Mouse (Mus musculus): ENCODE measurements around the gene Aktip.

DNA sequence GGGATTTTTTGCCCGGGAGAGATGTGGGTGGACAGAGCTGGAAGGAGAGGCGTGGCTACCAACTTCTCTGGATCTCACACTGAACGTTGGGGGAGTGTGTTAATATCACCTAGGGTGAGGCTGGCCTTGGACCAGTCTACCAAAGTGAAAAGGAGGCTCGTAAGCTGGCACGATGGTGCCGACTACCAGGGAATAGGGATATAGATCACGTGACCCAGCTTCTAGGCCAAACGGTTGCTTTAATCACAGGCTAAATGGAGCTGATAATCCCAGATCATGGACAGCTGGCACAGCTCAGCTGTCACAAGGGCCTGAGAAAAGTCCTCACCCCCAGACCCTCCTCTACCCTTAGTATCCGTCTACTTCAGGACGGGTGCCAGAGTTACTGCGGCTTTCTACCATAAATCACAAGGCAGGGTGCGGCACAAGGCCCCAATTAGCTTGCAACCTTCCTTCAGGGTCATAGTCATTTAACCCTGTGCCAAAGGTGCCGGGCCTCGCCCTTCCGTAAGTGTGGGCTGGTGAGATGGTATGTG, 51.1 kb downstream of the Aktip start:
- TF ChIP-seq E2F4 (IDR thresholded peaks at IDR 0.05; ENCODE audit: insufficient replicate concordance, low read depth, low read length), result no peak
- no peak for TF ChIP-seq CTCF (conservative IDR thresholded peaks at IDR 0.05 in 1 of 2, IDR thresholded peaks at IDR 0.05 in 1 of 2; ENCODE audit: low read depth in 2 of 2, low read length in 2 of 2)
- no peak for TF ChIP-seq USF1 (IDR thresholded peaks at IDR 0.05; ENCODE audit: low read depth, low read length)
- TF ChIP-seq SMC3 (IDR thresholded peaks at IDR 0.05; ENCODE audit: low read depth, low read length), result no peak
- no peak for TF ChIP-seq POLR2AphosphoS2 (IDR thresholded peaks at IDR 0.05; ENCODE audit: low read depth, low read length)
- no peak for TF ChIP-seq EP300 (IDR thresholded peaks at IDR 0.05; ENCODE audit: low read length)
- no peak for TF ChIP-seq POLR2A (IDR thresholded peaks at IDR 0.05; ENCODE audit: low read depth, low read length)
- TF ChIP-seq HCFC1 (IDR thresholded peaks at IDR 0.05; ENCODE audit: low read depth, low read length), result no peak
- no peak for TF ChIP-seq KAT2A (IDR thresholded peaks at IDR 0.05; ENCODE audit: insufficient replicate concordance, low read length)
- TF ChIP-seq UBTF (IDR thresholded peaks at IDR 0.05; ENCODE audit: low read depth, low read length), result no peak
- no peak for TF ChIP-seq CHD2 (IDR thresholded peaks at IDR 0.05; ENCODE audit: low read length)
